Mouse (Mus musculus) ES-E14 (cell line): ENCODE measurements at regions not wholly inside any gene's neighbourhood (a gene's known extent, or its start where the extent isn't known, plus 50 kb on each side); places are given as distances from the start of the nearest gene placed in this dataset.

Experiments used
- CHD2 ChIP-seq: IDR thresholded peaks from 2 replicates; pipeline ENCODE4 v1.6.1; 2014; ENCODE audit warnings: mild to moderate bottlenecking, low read depth, low read length, inconsistent platforms
- HCFC1 ChIP-seq: IDR thresholded peaks from 2 replicates; pipeline ENCODE4 v1.6.1; 2012; ENCODE audit warnings: low read length, inconsistent platforms, borderline replicate concordance; ENCODE audit not compliant: insufficient read depth
- ZC3H11A ChIP-seq: IDR thresholded peaks from 2 replicates; pipeline ENCODE4 v1.6.1; 2012; ENCODE audit warnings: low read depth, mild to moderate bottlenecking, inconsistent platforms, low read length, borderline replicate concordance

DNA sequence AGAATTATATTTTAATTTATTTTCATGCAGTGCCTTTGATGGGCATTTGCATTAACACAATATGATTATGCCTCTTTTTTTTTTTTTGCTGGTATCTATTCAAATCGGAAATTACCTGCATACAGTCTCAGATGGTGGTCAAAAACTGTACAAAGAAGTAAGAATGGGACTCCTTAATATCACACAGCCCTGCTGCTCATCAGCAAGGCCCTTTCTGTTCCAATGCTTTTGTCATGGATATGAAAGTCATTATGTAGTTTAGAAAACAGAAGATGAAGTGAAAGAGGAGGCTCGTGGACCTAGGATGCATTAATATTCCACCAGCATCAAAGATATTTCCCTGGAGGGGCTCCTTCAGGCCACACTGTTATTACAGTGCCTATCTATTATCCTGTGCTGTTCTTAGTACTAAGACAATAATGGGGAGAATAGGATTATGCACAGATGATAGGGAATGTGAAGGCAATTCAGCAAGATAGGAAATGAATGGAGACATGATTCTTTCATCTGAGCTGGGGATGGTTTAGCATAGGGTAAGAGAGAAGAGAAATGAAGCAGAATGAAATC is 687.7 kb upstream of the Ptbp2 start:
- TF ChIP-seq ZC3H11A (no peak), CHD2 (no peak), HCFC1 (no peak)
